Mouse (Mus musculus) embryonic fibroblast, embryonic 13.5 days (primary cell): ENCODE data around the gene Vcpkmt.

Experiments used
- CTCF ChIP-seq: IDR thresholded peaks from 2 replicates; pipeline ENCODE4 v1.5.1; 2011; ENCODE audit warnings: mild to moderate bottlenecking, control low read depth, low read length, moderate library complexity, borderline replicate concordance; ENCODE audit not compliant: insufficient read depth
- POLR2A ChIP-seq: IDR thresholded peaks from 2 replicates; pipeline ENCODE4 v1.6.1; 2011; ENCODE audit warnings: low read depth, mild to moderate bottlenecking, control low read depth, low read length, moderate library complexity

DNA sequence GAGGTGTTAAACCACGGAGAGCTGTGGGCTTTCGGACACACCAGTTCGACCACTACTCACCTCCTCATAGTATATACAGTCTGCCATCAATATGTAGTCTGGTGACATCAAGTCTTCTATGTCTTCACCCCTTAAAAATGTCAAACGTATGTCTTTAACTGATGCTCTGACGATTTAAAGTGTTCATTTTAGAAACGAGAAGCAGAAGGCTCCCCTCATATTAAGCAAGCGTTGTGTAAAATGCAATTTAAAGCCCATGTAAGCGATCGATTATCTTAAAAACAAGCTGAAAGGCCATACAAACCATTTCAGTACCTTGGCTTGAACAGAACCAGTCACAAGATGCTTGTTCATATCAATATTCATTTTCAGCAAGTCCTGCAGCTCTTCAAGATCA lies 614 bp downstream of the Vcpkmt start:
- TF ChIP-seq POLR2A (no peak), CTCF (no peak)
